10 mouse cellular contexts compared by ENCODE assay signal in genomic region chr15:83344157-83344556, GRCm38 (mm10). TPM values are rescaled to one million over a fixed set of nuclear protein-coding genes. Genes with fewer than 3 reads are reported as not detected.
A peak's percentile ranks its signal among the peaks of the same experiment; 100 is the strongest.
DNase-seq lines count a peak whose midpoint lies in the region; ATAC-seq and TF ChIP-seq lines count a peak whose summit lies in the region.
"Had no signal": no experiment of that assay in that cellular context is flagged by ENCODE, and none has a peak within 500 bp of the region (broad histone marks: within the 10 kb centered on the region; RNA-seq: fewer than 3 reads in every experiment).

No protein-coding gene starts in this region.

- peaks cover 17 to 26% of the 10 kb centered on the region in 2 experiments for H3K4me1 ChIP-seq in heart, embryonic 14.5 days (ENCODE audit: control insufficient read depth in 2 of 2, insufficient read depth in 2 of 2, low read length in 2 of 2)
- H3K4me1 ChIP-seq in liver, postnatal 0 days (ENCODE audit: insufficient read depth) = peaks cover 28% of the 10 kb centered on the region

- intact Hi-C loops in heart, postnatal 36 days (cut with DNase I) = no loop called here

- H3K36me3 ChIP-seq in heart, embryonic 14.5 days (ENCODE audit: control insufficient read depth, insufficient read depth, low read length) = peaks cover 43% of the 10 kb centered on the region
- peaks cover 11% of the 10 kb centered on the region; the same call in 1 of the 2 replicates for H3K36me3 ChIP-seq in liver, postnatal 0 days (replicated peaks; ENCODE audit: insufficient read depth, low read length)

- H3K4me2 ChIP-seq in heart, embryonic 14.5 days (ENCODE audit: low read length) = peak overlapping the region; percentile 13; the same call in 1 of the 2 replicates
- H3K4me2 ChIP-seq in liver, postnatal 0 days (ENCODE audit: low read depth, low read length) = peak overlapping the region; percentile 61
- H3K4me2 ChIP-seq: midbrain, embryonic 12.5 days had no signal

- peak; percentile 63; the same call in 1 of the 2 replicates for TF ChIP-seq EP300 in liver, postnatal 0 days (IDR thresholded peaks at IDR 0.05; ENCODE audit: low read depth)

- peak overlapping the region; percentile 71 to 86 for H3K27ac ChIP-seq in heart, embryonic 14.5 days (replicated peaks in 1 of 2; ENCODE audit: control insufficient read depth in 1 of 2, insufficient read depth in 1 of 2, low read depth in 2 of 2, low read length in 2 of 2)
- H3K27ac ChIP-seq in liver, postnatal 0 days (ENCODE audit: low read depth) = peak overlapping the region; percentile 66
- H3K27ac ChIP-seq: kidney, postnatal 0 days; midbrain, embryonic 12.5 days had no signal

- H3K9me3 ChIP-seq in heart, embryonic 14.5 days (ENCODE audit: control insufficient read depth, low read length) = no peaks in the 10 kb centered on the region
- no peaks in the 10 kb centered on the region for H3K9me3 ChIP-seq in liver, postnatal 0 days (ENCODE audit: low read length)
- H3K9me3 ChIP-seq: midbrain, embryonic 12.5 days had no signal

- H3K9ac ChIP-seq in heart, embryonic 14.5 days (ENCODE audit: low read length) = peak overlapping the region; percentile 22
- peak overlapping the region; percentile 57 for H3K9ac ChIP-seq in liver, postnatal 0 days (replicated peaks)
- H3K9ac ChIP-seq: midbrain, embryonic 12.5 days had no signal

- 23% methylated on average over 7 of the region's 7 CpGs for WGBS in heart, embryonic 14.5 days
- WGBS in liver, postnatal 0 days (ENCODE audit: insufficient replicate concordance) = 46% methylated on average over 7 of the region's 7 CpGs

- no peak overlapping the region for H3K4me3 ChIP-seq in heart, embryonic 14.5 days (ENCODE audit: control insufficient read depth in 1 of 2, insufficient read depth in 1 of 2, low read depth in 1 of 2, low read length in 2 of 2)
- H3K4me3 ChIP-seq in liver, postnatal 0 days (ENCODE audit: low read depth, low read length) = no peak overlapping the region
- H3K4me3 ChIP-seq: midbrain, embryonic 12.5 days had no signal

- no peak for ATAC-seq in heart, embryonic 14.5 days (ENCODE audit: insufficient number of reproducible peaks, insufficient read depth, low FRiP score, low read depth)
- peak; percentile 88 for ATAC-seq in liver, postnatal 0 days
- no peak for ATAC-seq in inflammation-experienced regulatory T-cells, adult 6 months

- TF ChIP-seq CTCF in liver, postnatal 0 days (IDR thresholded peaks at IDR 0.05; ENCODE audit: low read depth) = no peak

- peak; percentile 94 for DNase-seq in heart, adult 11 months
- no peak for DNase-seq in heart, postnatal 36 days
- DNase-seq in ZHBTc4 (ENCODE audit: low read depth, low spot score) = peak; percentile 43
- DNase-seq in liver, postnatal 0 days = peak; percentile 36
- no peak for DNase-seq in thymus, postnatal 36 days
- no peak for DNase-seq in ovary, postnatal 14 days (ENCODE audit: low spot score)

- H3K27me3 ChIP-seq in heart, embryonic 14.5 days (ENCODE audit: control insufficient read depth, insufficient read depth, low read length) = no peaks in the 10 kb centered on the region
- no peaks in the 10 kb centered on the region for H3K27me3 ChIP-seq in liver, postnatal 0 days (ENCODE audit: insufficient read depth, low read length)
- H3K27me3 ChIP-seq: midbrain, embryonic 12.5 days had no signal

RNA-seq across cellular contexts. Expression of gene Arfgap3, which starts 5.9 kb away (rescaled TPM):
- total RNA-seq in heart, postnatal 36 days (2021) = 10 to 100 TPM; 11.0 to 12.2 TPM
- polyA plus RNA-seq in heart, embryonic 14.5 days (2014; fragmentation: Nextera tagmentation; extraction: Ambion mirVana) = 28.5 and 33.3 TPM in 2 replicates
- polyA plus RNA-seq in liver, postnatal 0 days (2015; fragmentation: Nextera tagmentation; extraction: Ambion mirVana) = 9.6 and 9.9 TPM in 2 replicates
- 10 to 100 TPM; 11.7 to 14.1 (median 13.4) TPM for polyA plus RNA-seq in inflammation-experienced regulatory T-cells, adult 6 months (2017; shearing (Covaris generic))

Comparison
In these comparisons a context has a peak if more than half of its experiments do, and no peak if none do; other contexts are left out.
1. DNase-seq: peak in heart, adult 11 months (single experiment), ZHBTc4 (single experiment) and liver, postnatal 0 days (single experiment); none in heart, postnatal 36 days (0 of 2), thymus, postnatal 36 days (0 of 2) and ovary, postnatal 14 days (single experiment).